Mouse (Mus musculus) lung, adult 2 months (tissue): ENCODE measurements around the gene Rspo1.

Experiments
- CTCF ChIP-seq: fragments of 200-500 bp; IDR thresholded peaks from 2 replicates; pipeline ENCODE4 v1.5.1; 2011; ENCODE audit warnings: mild to moderate bottlenecking, low read length, control low read depth; ENCODE audit not compliant: insufficient read depth
- POLR2A ChIP-seq: fragments of 200-500 bp; IDR thresholded peaks from 2 replicates; pipeline ENCODE4 v1.6.1; 2011; ENCODE audit warnings: low read depth, mild to moderate bottlenecking, control low read depth, low read length, borderline replicate concordance; ENCODE audit errors: extremely low read depth

DNA sequence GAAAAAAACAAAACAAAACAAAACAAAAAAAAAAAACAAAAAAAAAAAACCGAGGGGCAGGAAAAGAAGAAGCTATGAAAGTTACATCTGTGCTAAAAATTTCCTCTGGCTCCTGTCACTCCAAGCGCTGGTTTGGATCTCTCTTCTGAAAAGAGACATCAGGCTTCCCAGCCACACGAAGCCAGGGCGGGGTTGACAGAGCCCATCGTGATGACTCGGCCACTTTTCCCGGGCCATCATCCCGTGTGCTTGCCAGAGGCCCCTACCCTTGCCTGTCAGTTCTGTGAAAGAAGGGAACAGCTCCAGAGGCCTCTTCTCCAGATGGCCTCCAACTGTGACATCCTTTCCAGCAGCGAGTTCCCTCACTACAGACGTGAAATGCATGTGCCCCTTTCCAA, 35.2 kb upstream of the Rspo1 start:
- no peak for TF ChIP-seq CTCF
- no peak for TF ChIP-seq POLR2A
